Mouse (Mus musculus) cerebellum, adult 18-20 months (tissue): Measurements from ENCODE around the gene Agfg2.

Source experiments
- DNase-seq, 2 experiments: peaks; one replicate each; pipeline ENCODE4 v3.0.0; 2021

Agfg2 gene

GRCm38 (mm10) chr5:137682526-137682925 is 2.0 kb downstream of the Agfg2 start:
- DNase-seq, result no peak

DNA sequence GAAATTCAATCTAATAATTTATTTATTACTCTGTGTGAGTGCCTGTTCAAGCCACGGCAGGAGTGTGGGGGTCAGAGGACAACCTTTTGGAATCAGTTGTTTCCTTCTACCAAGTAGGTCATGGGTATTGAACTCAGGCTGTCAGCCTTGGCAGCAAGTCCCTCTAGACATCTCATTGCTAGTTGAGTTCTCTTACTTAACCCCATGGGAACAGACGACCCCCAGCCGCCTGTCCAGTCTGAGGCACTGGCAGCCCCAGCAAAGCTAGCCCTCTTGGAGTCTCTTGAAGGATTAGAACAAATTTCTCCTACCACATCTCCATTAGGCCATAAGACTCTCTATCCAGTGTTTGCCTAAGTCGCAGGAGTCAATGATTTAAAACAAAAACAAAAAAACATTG is 4.8 kb downstream of the Agfg2 start:
- no peak for DNase-seq

GRCm38 (mm10) chr5:137678736-137679135 is 5.8 kb downstream of the Agfg2 start:
- DNase-seq, result no peak

DNA sequence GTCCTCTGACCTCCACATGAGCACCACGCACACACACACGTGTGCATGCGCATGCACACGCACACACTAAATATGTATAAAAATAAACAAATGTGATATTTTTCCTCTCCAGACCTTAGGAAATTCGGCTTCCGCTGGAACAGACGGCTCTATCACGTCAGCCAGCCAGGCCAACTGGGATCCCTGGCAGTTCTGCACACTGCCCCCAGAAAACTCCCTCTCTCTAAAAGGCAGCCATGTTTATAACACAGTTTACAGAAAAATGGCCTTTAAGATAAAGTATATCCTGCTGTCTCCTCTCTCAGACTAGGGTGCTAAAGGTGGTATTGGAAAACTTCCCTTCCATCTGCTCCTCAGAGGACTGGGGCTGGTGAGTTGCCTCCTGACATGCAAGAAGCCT is 6.7 kb downstream of the Agfg2 start:
- DNase-seq, result no peak

DNA sequence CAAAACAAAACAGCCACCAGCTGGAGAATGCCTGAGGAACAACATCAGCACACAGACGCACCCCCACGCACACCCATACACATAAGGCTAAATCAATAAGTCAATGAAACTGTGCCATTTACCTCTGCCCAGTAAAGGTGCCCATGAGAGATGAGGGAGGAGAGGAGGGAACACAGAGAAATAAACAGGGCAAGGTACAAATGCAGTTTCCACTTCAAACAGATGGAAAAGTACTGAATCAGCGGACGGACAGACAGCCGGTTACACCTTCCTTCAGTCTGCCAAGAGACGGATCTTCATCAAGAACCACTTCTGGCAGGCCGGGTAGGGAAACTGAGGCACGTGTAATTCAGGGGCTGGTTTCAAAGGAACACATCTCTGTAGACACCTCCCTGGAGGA is 9.7 kb downstream of the Agfg2 start:
- no peak for DNase-seq

DNA sequence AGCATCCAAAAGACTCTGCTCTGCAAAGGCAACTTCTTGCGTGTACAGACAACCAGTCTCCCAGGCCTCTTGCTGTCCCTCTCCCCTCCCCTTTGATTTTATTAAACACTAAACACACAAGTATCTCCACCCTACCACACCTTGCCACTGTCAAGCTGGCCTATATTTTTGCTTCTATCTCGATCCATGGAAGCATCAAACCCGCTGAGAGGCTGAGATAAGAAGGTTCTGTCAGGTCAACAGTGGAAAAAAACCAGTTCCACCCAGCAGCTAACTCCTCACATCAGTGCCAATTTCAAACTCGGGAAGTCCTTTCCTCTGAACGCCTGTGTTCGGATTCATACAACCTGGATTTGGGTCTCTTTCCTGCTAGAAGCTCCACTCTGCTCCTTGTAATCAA is 11.5 kb downstream of the Agfg2 start:
- no peak for DNase-seq

GRCm38 (mm10) chr5:137672361-137672760 is 12.2 kb downstream of the Agfg2 start:
- DNase-seq, result no peak

DNA sequence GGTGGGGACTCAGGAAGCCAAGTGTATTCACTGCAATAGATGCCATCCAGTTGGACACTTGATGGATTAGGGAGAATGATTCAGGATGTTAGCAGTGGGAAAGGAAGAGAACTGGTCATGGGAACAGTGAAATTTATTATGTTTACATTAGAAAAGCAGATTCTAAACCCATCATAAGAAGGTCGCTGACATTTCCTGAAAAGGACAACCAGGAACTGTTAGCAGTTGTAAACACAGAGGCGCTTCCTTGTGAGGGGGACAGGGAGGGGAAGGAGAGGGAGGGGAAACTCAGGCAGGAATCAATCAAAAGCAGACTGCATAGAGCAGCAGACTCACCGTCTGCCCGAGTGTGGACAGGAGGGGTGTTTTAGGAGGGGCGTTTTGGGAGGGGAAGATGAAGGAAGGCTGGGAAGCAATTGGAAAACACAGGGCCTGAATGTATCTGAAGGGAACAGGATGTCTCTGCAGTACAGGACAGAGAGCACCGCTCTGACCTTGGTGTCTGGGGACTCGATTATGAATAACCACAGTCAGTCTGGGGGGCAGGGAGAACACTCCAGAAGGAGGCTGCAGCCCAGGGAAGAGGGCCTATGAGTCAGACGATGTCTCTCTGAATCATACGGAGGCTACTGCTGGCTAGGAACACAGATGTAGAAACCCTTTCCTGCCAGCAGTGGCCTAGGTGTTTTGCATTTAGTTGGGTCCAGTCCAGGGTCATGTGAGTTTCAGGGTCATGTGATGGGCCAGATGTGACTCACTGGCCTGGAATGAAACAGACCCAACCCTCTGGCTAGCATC is 12.9 kb downstream of the Agfg2 start:
- DNase-seq, result no peak

DNA sequence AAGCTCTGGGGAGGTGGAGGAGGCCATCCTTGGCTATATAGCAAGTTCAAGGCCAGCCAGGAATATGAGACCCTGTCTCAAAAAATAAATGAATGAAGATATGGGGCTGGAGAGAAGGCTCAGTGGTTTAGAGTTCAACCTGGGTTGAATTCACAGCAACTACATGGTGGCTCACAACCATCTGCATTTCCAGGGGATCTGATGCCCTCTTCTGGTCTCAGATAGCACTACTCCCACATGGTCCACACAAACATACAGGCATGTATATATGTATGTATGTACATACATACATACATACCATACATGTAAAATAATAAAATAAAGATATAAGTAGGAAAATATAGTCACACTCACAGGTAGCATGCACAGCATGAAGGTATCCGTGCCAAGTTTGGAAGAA is 14.3 kb downstream of the Agfg2 start:
- DNase-seq, result no peak

- no peak for DNase-seq
Observed at GRCm38 (mm10) chr5:137668971-137669370, 15.6 kb downstream of the Agfg2 start.

DNA sequence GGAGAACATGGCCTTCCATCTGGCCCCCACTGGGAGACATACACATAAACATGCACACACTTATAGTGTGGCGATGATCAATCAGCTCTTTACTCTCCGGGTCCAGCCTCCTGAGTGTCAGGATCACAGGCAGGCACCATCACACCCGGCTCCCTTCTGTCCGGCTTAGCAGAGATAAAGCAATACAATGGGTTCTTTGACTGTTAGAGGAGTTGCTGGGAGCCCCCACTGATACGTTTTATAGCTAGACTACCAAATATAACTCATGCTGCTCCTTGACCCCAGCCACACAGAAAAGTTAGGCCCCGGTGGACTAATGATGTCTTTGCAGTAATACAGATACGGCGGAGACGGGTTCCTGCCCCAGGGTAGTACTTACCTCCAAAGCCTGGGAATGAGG is 21.5 kb downstream of the Agfg2 start:
- no peak for DNase-seq

- no peak for DNase-seq
Observed at GRCm38 (mm10) chr5:137660064-137660688, 24.4 kb downstream of the Agfg2 start.

GRCm38 (mm10) chr5:137656977-137657376 is 27.5 kb downstream of the Agfg2 start:
- DNase-seq, result peak; percentile 80 to 82

GRCm38 (mm10) chr5:137654746-137655145 is 29.8 kb downstream of the Agfg2 start:
- DNase-seq, result no peak

DNA sequence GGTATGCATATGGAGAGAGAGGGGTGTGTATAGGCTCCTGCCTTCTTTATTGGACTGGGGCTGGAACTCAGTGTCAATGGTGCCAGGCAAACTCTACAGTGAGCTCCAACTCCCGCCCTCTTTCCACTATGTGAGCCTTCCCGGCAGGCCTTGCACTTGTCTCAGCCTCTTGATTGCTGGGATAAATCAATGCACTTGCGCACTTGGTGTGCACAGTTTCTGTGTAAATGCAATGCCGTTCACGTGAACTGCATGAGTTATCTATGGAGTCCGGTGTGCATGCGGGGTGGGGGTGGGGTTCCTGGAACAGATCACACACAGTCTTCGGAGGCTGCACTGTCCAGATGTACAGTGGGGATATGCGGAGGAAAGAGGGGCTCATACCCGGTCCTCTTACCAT is 31.2 kb downstream of the Agfg2 start:
- DNase-seq, result no peak

GRCm38 (mm10) chr5:137652474-137652873 is 32.1 kb downstream of the Agfg2 start:
- peak; percentile 80 to 84 for DNase-seq

DNA sequence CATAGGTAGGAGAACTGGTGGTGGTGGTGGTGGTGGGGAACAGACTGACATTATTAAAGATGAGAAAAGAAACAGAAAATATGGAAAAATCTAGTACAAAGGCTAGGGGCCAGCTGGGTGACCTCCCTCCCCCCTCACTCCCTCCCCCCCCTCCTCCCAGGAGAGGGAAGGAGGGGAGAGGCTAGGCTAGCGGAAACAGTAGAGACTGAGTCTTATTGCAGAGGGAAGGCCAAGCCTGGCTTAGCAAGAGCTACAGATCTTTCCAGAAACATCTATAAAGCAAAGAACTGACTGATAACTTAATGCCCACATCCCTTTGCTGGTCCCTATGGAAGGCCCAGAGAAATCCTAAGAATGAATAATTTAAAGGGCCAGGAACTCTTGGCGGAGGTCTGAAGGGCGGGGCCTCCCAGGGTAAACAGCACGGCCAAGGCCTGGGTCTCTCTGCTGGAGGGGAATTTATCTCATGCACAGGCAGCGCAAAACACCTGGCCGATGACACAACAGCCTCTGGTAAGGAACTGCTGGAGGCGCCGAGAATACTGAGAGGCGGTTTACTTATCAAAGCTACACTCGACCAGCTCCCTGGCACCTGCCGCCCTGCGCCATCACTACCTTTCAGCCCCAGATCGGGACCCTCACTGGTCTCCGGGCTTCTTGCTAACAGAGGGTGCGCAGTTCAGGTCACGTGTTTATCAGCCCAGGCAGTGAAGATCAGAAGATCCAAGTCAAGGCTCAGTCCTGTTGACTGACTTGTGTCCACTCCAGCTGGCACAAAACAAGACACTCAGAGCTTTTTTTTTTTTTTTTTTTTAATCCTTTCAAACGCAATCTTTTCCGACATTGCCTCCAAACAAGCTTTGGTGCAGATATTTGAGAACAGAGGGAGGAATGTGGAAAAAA is 34.6 kb downstream of the Agfg2 start:
- DNase-seq, result no peak

DNA sequence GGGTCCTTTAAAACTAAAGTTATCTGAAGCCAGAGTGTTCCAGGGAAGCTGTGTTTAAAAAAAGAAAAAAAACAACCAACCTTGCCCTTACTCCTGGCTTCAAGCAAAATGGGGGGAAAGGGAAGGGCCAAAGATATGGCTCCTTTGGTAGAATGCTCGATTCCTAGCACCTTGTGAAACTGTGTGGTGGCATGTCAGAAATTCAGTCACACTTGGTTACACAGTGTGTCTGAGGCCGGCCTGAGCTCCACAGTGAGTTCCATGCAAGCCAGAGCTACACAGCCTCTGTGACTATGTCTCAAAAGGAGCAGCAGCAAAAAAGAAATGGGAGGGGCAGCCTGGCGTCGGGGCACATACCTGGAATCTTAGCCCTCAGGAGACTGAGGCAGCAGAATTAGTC is 35.3 kb downstream of the Agfg2 start:
- no peak for DNase-seq

- DNase-seq, result no peak
Observed at GRCm38 (mm10) chr5:137647827-137648601, 36.5 kb downstream of the Agfg2 start.

- no peak for DNase-seq
Observed at GRCm38 (mm10) chr5:137645652-137646091, 38.9 kb downstream of the Agfg2 start, which contains the start of gene Irs3. Gene Irs3 (minus strand): TSS chr5:137645714.

DNA sequence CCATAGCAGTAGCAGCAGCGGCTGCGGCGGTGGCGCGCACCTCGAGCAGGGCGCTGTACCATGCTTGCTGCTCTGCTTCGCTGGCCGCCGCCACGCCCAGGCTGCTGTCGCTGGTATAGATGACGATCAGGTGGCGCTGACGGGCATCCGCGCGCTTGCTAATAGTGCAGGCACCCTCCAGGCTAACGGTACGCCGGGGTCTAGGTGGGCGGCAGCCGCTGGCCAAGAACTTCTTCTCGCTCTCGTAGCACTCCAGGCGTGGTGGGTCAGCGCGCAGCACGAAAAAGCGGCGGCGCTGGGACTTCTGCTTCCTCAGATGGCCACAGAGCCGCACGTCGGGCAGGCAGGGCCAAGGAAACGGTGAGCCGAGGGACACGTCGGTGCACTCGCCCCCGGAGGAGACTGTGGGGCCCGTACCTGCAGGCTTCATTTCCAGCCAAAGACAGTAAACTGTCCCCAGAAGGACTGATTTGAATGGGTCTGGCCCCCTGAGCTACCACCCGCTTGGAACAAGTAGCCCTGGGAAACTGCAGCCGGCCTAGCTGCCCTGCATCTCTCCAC is 39.4 kb downstream of the Agfg2 start:
- DNase-seq, result no peak

GRCm38 (mm10) chr5:137644484-137644883 is 40.0 kb downstream of the Agfg2 start:
- no peak for DNase-seq
